Mouse (Mus musculus) hindbrain, embryonic 11.5 days (tissue): Measurements from ENCODE around the gene Ptprb. TPM values are rescaled to one million over a fixed set of nuclear protein-coding genes. Genes with fewer than 3 reads are reported as not detected.

ENCODE experiments used
- ATAC-seq: fragments of 200-750 bp; cut with Nextera tagmentation; 2 replicates; pipeline ENCODE4 v1.8.0; 2017; ENCODE audit warnings: mild to moderate bottlenecking, moderate TSS enrichment, moderate library complexity; ENCODE audit not compliant: low FRiP score
- DNase-seq: peaks from one replicate; pipeline ENCODE4 v3.0.0-alpha.2; 2015; ENCODE audit warnings: low spot score
- H3K27ac ChIP-seq: fragments of 300-500 bp; sonication (generic); 2 replicates; pipeline ENCODE4 v1.5.1; 2014; ENCODE audit warnings: mild to moderate bottlenecking, low read depth, low read length
- H3K27me3 ChIP-seq: fragments of 300-500 bp; sonication (generic); 2 replicates; pipeline ENCODE4 v1.6.1; 2014; ENCODE audit warnings: mild to moderate bottlenecking, low read length, moderate library complexity, mixed read lengths; ENCODE audit not compliant: control insufficient read depth, insufficient read depth
- H3K36me3 ChIP-seq: fragments of 300-500 bp; sonication (generic); 2 replicates; pipeline ENCODE4 v1.6.1; 2014; ENCODE audit warnings: mild to moderate bottlenecking, low read length, moderate library complexity, mixed read lengths; ENCODE audit not compliant: control insufficient read depth, insufficient read depth
- H3K4me1 ChIP-seq: fragments of 300-500 bp; sonication (generic); replicated peaks from 2 replicates; pipeline ENCODE4 v1.6.1; 2014; ENCODE audit warnings: low read length, mixed read lengths; ENCODE audit not compliant: control insufficient read depth, insufficient read depth
- H3K4me2 ChIP-seq: fragments of 300-500 bp; sonication (generic); replicated peaks from 2 replicates; pipeline ENCODE4 v1.6.1; 2014; ENCODE audit warnings: mild to moderate bottlenecking, low read depth, low read length
- H3K4me3 ChIP-seq: fragments of 300-500 bp; sonication (generic); 2 replicates; pipeline ENCODE4 v1.5.1; 2014; ENCODE audit warnings: low read depth, low read length
- H3K9ac ChIP-seq: fragments of 300-500 bp; sonication (generic); 2 replicates; pipeline ENCODE4 v1.6.1; 2014; ENCODE audit warnings: low read depth, low read length
- H3K9me3 ChIP-seq: fragments of 300-500 bp; sonication (generic); 2 replicates; pipeline ENCODE4 v1.6.1; 2016; ENCODE audit warnings: low read length; ENCODE audit not compliant: control insufficient read depth
- WGBS: fragments of 180-500 bp; shearing (Covaris S2); extraction: QIAGEN DNeasy Blood & Tissue Kit; methylation state at CpG from one replicate; pipeline ENCODE4 v1.1.7; 2014; 5-methylcytosine and 5-hydroxymethylcytosine counted together
- polyA plus RNA-seq: library from polyadenylated mRNA; unstranded; fragments of >200 nt; fragmentation: Nextera tagmentation; extraction: Ambion mirVana; gene quantifications from 2 replicates; pipeline ENCODE4 v1.2.1, GENCODE M21; 2014

The Ptprb gene
- polyA plus RNA-seq, 1 experiment from 2014 or later = 2.6 TPM

GRCm38 (mm10) chr10:116374111-116374510 is 98.8 kb downstream of the Ptprb start:
- Histone ChIP-seq H3K4me1 (no peaks in the 10 kb centered on the region), H3K27ac (no peak overlapping the region), H3K4me3 (no peak overlapping the region), H3K9ac (no peak overlapping the region), H3K4me2 (no peak overlapping the region), H3K36me3 (no peaks in the 10 kb centered on the region), H3K27me3 (no peaks in the 10 kb centered on the region), H3K9me3 (no peaks in the 10 kb centered on the region)
- DNase-seq (no peak), ATAC-seq (no peak)
- 92% methylated on average over 6 of the region's 6 CpGs for WGBS

GRCm38 (mm10) chr10:116376853-116377252 is 101.5 kb downstream of the Ptprb start:
- Histone ChIP-seq H3K9ac (no peak overlapping the region), H3K4me2 (no peak overlapping the region), H3K4me3 (no peak overlapping the region), H3K27ac (no peak overlapping the region), H3K4me1 (no peaks in the 10 kb centered on the region), H3K36me3 (no peaks in the 10 kb centered on the region), H3K27me3 (no peaks in the 10 kb centered on the region), H3K9me3 (no peaks in the 10 kb centered on the region)
- DNase-seq (no peak), ATAC-seq (no peak)
- 86% methylated on average over 4 of the region's 4 CpGs for WGBS

DNA sequence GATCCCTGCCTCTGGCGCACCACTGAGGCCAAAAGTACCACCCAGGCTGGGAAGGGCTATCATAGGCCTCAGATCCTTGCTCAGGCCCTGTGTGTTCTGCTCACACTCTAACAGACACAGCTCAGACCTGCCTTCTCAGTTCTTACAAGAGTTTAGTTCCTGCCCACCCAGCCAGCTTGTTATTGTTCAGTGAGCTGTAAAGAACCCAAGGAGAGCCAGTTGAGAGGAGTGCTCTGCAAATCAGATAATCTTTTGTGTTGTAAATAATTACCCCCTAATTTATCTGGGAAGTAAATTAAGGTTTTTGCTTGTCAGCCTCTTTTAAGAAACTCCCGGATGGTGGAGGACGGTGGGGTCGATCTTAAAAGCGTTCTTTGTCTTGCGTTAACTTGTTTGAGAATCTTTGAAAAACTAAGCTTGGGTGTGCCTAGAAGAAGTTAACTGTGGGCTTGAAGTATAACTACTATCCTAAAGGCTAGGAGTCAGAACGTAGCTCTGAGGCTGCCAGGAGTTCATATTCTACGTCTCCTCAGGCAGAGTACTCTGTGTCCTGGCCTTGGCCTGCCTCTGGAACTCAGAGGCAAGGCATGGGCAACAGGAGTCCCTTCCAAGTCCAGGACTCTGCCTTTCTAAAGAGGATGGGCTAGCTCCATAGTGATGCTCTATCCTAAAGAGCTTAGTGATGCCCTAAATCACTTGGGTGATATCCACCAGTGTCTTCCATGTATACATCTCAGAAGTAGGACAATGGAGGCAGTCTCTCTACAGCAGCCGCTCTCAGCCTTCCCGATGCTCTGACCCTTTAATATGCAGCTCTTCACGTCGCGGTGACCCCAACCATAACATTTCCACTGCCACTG is 107.7 kb downstream of the Ptprb start:
- ATAC-seq (no peak), DNase-seq (peak; percentile 37)
- Histone ChIP-seq H3K4me1 (no peaks in the 10 kb centered on the region), H3K36me3 (no peaks in the 10 kb centered on the region), H3K9me3 (no peaks in the 10 kb centered on the region), H3K9ac (no peak overlapping the region), H3K27me3 (no peaks in the 10 kb centered on the region), H3K27ac (no peak overlapping the region), H3K4me2 (no peak overlapping the region), H3K4me3 (no peak overlapping the region)
- 42% methylated on average over 13 of the region's 13 CpGs for WGBS

- no peaks in the 10 kb centered on the region for H3K27me3 ChIP-seq
- H3K27ac ChIP-seq = no peak overlapping the region
- no peak overlapping the region for H3K4me3 ChIP-seq
- DNase-seq (no peak), ATAC-seq (no peak)
- H3K4me1 ChIP-seq = peaks cover 2% of the 10 kb centered on the region; the same call in 1 of the 2 replicates
- no peaks in the 10 kb centered on the region for H3K36me3 ChIP-seq
- H3K9me3 ChIP-seq = no peaks in the 10 kb centered on the region
- no peak overlapping the region for H3K4me2 ChIP-seq
- 66% methylated on average over 4 of the region's 4 CpGs for WGBS
- no peak overlapping the region for H3K9ac ChIP-seq
Measured at GRCm38 (mm10) chr10:116384401-116384800, 109.1 kb downstream of the Ptprb start.

GRCm38 (mm10) chr10:116386391-116386885 is 111.1 kb downstream of the Ptprb start:
- peaks cover 2% of the 10 kb centered on the region; the same call in 1 of the 2 replicates for H3K4me1 ChIP-seq
- no peaks in the 10 kb centered on the region for H3K27me3 ChIP-seq
- H3K27ac ChIP-seq = no peak overlapping the region
- H3K36me3 ChIP-seq = no peaks in the 10 kb centered on the region
- DNase-seq = no peak
- H3K9ac ChIP-seq = no peak overlapping the region
- ATAC-seq = no peak
- no peaks in the 10 kb centered on the region for H3K9me3 ChIP-seq
- no peak overlapping the region for H3K4me2 ChIP-seq
- no peak overlapping the region for H3K4me3 ChIP-seq
- WGBS = 62% methylated on average over 7 of the region's 7 CpGs

DNA sequence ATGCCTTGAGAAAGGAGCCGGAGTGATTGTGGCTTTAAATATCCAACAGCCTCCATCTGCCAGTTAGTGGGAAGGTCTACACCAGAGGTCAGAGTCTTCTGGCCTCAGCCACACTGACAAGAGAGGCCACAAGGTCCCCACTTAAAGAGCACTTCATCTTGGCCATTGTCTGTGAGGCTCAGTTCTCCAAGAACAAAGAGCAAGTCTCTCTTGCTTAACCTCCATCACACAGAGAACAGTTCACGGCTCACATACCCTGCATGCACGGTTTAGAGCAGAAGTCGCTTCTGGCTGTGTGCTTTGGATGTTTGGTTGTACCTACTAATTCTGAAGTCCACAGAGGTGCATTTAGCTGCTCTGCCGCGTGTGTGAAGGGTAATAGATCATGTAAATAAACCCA is 113.5 kb downstream of the Ptprb start:
- Histone ChIP-seq H3K9ac (no peak overlapping the region), H3K27ac (no peak overlapping the region), H3K4me1 (peaks cover 2% of the 10 kb centered on the region; the same call in 1 of the 2 replicates), H3K4me2 (no peak overlapping the region), H3K4me3 (no peak overlapping the region), H3K27me3 (no peaks in the 10 kb centered on the region), H3K36me3 (no peaks in the 10 kb centered on the region), H3K9me3 (no peaks in the 10 kb centered on the region)
- 33% methylated on average over 6 of the region's 6 CpGs for WGBS
- DNase-seq (peak; percentile 21), ATAC-seq (no peak)

DNA sequence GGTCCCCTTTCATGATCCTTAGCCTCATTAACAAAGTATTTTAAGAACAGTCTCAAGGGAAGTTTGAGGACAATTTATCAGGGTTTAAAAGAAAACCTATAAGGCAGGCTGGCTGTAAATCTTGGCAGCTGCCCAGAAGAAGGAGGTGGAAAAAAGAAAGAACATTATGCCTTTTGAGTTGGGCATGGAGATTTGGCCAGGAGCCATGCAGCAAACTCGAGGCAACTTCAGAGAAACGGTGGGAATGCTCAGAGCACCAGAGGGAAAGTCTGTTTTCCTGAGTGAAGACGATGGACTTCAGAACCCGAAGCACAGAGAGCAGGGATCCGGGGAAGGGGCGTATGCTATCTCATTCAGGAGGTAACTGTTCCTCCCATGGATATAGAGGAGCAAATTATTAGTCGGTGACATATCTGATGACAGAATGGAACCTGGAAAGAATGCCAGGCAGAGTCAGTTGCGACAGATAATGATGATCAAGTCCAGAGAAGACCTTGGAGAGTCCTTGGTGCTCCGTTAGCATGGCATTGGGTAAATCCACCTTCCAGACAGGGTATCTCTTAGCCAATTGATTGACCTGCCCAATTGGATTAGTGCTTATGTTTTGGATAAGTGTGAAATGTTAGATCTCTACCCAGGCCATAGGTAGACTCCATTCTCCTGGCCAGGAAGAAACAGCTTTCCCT is 118.6 kb downstream of the Ptprb start:
- Histone ChIP-seq H3K4me1 (peaks cover 1% of the 10 kb centered on the region; the same call in 1 of the 2 replicates), H3K4me2 (no peak overlapping the region), H3K27me3 (no peaks in the 10 kb centered on the region), H3K36me3 (no peaks in the 10 kb centered on the region), H3K27ac (no peak overlapping the region), H3K9ac (no peak overlapping the region), H3K4me3 (no peak overlapping the region), H3K9me3 (no peaks in the 10 kb centered on the region)
- 88% methylated on average over 9 of the region's 9 CpGs for WGBS
- no peak for DNase-seq
- no peak for ATAC-seq

- H3K4me1 ChIP-seq = no peaks in the 10 kb centered on the region
- H3K9me3 ChIP-seq = no peaks in the 10 kb centered on the region
- H3K36me3 ChIP-seq = no peaks in the 10 kb centered on the region
- 35% methylated on average over 4 of the region's 4 CpGs for WGBS
- DNase-seq (no peak), ATAC-seq (no peak)
- no peak overlapping the region for H3K9ac ChIP-seq
- H3K4me2 ChIP-seq = no peak overlapping the region
- H3K27ac ChIP-seq = no peak overlapping the region
- H3K27me3 ChIP-seq = no peaks in the 10 kb centered on the region
- H3K4me3 ChIP-seq = no peak overlapping the region
Measured at GRCm38 (mm10) chr10:116394585-116394984, 119.3 kb downstream of the Ptprb start.
